Mouse (Mus musculus): ENCODE results near the gene Galr2.

Galr2 gene

DNA sequence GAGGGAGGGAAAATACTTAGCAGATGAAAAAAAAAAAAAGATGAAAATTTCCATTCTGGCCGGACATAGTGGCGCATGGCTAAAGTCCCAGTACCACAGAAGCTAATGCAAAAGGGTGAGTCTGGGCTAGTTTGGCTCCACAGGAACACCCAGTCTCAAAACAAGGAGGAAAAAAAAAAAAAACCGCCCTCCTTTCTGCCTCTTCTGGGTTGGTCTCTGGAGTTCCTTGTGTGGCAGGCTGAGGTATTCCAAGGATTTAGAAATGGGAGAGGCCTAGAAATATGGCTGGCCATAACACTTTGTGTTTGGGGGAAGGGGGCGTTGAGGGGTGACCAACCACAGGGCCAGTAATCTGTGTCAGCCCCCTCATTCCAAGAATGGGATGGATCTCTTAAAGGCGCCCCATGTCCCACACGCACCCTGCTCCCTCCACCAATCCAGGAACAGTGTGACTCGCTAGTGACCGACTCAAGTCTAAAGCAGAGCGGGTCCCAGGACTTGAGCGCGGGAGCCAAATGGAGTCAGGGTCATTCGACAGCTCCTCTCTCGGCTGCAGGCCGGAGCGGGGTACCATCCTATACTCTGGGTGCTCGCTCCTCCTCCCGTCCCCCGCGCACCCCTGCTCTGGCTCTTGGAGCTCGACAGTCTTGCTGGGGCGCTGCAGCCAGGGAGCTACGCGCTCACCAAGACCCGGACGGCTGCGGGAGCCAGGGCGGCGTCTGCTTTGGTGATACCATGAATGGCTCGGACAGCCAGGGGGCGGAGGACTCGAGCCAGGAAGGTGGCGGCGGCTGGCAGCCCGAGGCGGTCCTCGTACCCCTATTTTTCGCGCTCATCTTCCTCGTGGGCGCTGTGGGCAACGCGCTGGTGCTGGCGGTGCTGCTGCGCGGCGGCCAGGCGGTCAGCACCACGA lies at the start of gene Galr2:
TSS of gene Galr2 (plus strand) at position 189 of the 913 bp plus-strand sequence.
- DNase-seq (ENCODE audit: low spot score): peak; percentile 32

DNA sequence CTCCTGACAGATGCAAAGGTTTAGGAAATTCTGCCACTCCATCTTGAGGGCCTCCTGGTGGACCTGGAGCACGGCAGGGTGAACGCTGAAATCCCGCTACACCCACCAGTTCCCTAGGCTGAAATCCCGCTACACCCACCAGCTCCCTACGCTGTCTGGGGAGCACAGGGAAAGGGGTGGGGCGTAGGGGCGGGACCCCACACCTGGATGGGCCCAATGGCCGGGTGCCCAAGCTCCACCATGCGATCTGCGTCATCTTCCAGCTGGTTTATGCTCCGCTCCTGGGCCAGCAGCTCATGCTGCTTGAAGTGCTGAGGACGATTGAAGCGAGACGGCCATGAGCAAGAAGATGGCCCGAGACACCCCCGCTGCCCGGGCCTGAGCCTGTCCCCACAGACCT lies 48.3 kb upstream of the Galr2 start:
- DNase-seq (ENCODE audit: low spot score): no peak

DNA sequence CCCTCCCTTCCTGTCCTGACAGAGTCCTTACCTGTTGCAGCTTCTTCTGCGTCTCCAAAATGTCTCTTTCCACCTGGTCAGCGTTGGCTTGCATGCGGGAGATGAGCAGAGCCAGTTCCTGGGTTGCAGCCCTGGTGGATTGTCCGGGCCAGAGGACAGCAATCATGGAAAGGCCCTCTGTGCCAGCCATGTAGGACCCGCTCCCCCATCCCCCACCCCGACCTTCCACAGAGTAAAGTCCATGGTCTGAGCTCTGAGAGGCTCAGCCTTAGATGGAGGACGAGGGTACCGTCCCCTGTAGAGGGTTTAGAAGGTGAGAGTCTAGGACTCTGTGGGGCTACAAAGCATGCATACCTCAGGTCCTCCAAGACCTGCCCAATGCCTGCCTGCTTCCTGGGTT lies 45.8 kb upstream of the Galr2 start:
- no peak for DNase-seq (ENCODE audit: low spot score)

DNA sequence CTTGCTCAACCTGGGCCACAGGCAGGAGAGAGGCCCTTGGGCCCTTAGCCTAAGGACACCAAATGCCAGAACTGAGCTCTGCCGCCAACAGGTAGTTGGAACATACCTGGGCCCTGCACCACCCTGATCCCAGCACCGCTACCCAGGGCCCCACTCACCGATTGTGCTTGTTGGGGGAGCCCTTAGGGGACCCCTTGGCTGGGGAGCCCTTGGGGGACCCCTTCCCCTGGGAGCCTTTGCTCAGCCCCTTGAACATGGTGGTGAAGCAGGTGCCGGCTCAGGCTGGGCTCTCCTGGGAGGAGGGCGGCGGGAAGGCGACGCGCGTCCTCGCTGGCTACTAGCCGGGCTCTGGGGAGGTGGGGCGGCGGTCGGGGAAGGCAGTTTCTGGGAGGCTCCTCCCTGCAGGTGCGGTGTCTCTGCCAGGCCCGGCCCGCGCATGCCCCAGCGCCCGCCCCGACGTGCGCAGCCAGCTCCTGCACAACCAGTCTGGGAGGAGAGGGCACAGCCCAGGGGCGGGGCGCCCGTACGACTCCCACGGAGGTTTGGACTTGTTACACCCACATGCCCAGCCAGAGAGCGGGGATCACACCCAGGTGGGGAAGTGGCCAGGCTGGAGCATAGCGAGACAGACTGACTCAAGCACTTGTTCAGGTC lies 42.9 kb upstream of the Galr2 start, which contains the start of gene Evpl:
TSS of gene Evpl (minus strand) at position 336 of the 654 bp plus-strand sequence.
- no peak for DNase-seq (ENCODE audit: low spot score)

DNA sequence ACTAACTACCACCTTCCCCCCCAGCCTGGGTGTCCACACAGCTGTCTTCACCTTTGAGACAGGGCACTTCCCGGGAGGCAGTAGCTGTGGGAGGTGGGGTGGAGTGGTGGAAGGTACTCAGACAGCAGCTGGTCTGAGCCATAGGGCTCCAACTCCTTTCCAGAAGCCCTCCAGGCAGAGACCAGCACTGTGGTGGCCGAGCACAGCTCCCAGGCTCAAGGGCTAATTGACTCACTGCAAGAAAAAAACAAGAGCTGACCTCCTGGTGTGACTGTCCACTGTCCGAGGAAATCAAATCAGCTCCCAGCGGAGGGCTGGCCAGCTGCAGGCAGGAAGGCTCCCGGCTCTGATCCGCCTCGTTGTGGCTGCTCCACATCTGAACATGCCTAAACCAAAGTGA lies 40.9 kb upstream of the Galr2 start:
- DNase-seq (ENCODE audit: low spot score): peak; percentile 58

DNA sequence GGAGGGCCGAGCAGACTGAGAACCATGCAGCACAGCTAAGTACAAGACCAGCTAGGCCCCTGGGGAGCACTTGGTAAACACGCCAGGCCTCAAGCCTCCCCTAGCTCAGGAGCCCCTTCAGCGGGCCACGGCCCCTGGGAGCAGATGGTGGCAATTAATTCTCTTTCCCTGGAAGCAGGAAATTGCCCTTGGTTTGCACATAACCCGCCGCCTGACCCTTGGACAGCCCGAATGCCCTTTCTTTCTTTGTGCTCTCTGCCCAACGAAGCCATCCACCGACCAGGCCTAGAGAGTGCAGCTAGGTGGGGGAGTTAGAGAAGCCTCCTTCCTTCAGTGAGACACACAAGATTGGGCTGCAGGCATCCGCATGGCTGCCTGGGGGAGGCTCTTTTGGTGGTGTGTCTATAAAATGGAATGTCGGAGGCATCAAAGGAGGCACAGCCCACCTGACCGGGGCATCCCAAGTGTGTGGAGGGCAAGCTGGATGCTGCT lies 38.9 kb upstream of the Galr2 start:
- peak; percentile 80 for DNase-seq (ENCODE audit: low spot score)

DNA sequence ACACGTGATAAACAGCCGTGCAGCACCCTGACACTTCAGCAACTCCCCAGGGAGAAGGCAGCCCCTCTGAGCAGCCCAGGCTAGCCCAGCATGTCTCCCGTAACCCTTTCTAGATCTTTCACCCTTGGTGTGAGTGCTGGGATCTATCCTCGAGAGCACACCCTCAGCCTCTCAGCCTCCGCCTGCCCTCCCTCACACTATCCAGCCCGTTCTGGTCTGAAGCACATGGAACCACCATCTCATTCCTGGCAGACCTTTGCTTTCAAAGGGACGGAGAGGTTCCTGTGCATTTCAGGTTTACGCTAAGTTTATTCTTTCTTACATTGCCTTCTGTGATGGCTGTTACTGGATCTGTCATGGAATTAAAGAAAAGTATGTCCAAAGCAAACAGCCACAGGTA lies 36.2 kb upstream of the Galr2 start:
- no peak for DNase-seq (ENCODE audit: low spot score)

DNA sequence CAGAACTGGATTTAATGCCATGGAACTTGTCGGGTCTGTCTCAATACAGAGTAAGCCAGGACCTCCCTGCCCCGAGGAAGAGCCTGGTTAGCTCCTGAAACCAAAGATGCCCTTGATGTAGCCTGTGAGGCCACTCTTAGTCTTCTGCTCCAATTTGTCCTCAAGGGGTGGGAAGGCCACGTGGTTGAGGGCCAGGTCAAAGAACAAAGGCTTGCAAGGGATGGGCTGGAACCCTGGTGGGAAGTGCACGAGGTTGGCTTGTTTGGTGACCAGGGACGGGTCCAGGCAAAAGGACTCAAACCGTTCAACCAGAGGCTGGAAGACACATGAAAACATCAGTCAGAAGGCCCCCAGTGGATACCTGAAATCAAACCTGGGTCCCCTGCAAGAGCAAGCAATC lies 35.1 kb upstream of the Galr2 start:
- no peak for DNase-seq (ENCODE audit: low spot score)

DNA sequence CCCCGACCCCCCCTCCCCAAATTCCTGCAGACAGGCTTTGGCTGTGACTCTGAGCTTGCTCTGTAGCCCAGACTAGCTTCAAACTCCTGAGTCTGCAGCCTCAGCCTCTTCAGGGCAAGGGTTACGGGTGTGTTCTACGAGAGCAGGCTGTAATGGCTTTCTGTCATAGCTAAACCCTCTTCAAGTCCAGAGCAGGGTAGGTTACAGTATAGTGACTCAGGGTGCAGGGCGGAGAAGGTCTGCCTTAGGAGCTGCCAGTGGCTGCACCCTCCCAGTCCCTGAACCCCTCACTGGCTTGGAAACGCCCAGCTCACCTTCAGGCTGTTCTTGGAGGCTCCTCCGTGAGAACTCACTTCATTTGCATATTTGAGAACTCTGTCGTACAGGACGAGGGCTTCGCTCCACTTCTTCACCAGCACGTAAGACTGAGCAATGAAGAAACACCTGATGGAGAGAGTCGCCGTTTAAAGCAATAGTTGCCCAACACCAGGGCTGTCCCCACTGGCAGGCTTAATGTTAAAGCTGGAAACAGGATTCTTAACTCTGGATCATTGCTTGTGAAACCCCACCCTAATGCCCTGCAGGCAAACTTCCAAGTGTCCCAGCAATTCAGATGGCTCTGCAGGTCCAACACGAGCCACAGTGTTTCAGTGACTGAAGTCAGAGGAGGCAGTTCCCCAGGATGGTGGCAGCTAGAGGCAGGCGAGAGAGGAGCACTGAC lies 33.1 kb upstream of the Galr2 start:
- DNase-seq (ENCODE audit: low spot score): no peak

DNA sequence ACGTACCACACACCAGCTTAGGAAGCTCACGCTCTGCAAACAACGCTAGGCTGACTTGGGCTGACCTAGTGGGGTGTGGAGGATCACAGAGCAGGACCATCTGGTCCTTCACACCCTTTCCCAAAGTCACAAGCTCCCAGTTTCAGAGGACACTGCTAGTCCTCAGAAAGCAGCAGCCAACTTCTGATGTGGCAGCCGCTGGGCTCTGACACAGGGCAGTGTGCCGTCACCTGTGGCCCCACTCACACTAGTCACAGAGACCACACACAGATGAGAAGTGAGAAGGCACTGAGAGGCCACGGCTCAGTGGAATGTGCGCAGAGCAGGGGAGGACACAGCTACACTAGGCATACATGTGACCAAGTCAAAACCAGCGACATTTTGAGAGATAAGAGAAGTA lies 29.8 kb upstream of the Galr2 start:
- no peak for DNase-seq (ENCODE audit: low spot score)

DNA sequence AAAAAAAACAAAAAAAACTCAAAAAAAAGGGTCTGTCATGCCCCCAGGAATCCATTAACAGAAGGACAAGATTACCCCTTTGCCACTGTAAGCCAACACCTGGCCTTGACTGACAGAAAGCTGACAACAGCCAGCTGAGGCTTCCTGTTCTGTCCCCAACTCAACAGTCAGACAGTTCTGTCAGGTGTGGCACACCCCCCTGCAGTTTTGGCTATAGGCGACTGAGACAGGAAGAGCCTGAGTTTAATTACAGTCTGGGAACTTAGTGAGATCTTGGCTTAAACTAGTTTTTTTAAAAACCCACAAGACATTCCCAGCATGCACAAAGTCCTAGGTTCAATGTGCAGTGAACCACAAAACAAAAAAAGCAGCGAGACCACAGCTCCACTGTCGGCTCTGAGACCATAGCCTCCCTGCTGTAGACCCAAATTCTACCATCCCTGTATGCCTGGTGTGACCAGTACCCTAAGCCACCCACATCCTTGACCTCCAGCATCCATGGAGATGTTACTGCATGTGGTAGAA lies 27.6 kb upstream of the Galr2 start:
- no peak for DNase-seq (ENCODE audit: low spot score)

DNA sequence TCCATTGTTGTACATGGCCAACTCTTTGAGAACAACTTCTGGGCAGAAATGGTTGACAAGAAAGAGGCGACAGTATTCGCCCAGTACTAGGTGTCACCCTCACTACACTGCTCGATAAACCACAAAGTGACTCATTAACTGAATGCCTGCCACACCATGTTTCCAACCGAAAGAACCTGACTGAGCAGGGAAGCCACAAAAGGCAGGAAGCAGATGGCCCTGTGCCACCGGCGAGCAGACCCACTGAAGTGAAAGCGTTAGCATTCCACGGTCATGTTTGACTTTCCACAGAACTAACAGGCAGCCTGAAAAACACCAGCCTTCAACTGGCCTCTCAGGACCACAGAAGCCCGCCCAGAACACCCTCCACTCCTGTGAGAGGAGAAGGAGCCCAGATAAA lies 26.1 kb upstream of the Galr2 start:
- no peak for DNase-seq (ENCODE audit: low spot score)

DNA sequence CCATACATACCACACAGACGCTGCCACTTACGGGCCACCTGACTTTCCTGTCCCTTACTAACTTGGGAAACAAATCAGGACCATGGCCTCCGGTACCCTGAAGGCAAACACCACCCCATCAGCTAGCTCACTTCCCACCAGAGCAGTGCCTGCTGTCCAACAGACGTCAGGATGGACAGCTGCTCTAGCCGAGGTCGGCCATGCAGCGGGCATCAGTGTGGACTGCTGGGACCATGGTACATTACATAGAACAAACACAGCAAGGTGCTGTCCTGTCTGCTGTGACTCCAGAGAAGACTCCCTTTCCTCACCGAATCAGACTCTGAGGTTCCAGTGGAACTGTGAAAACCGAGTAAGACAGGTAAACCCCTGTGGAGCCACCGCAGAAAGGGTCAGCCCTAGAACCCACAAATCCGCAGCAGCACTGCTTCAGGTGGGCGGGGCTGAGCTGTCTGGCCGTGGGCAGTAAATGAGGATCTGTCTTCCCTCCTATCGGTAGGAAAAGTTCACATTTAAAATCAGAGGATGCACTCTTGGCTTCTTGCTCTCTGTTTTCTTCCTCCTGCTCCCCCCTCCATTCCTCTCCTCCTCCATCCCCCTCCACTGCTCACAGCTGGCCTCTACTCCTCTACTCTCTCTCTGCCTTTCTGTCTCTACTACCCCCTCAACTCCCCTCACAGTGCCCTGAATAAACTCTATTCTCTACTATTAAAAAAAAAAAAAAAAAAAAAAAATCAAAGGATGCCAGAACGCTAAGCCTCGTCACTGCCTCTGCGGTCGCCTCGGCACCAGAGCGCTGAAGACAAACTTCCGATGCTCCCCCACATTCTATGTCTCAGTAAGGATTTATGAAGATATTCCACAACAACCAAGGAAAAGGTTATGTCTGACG lies 25.4 kb upstream of the Galr2 start:
- no peak for DNase-seq (ENCODE audit: low spot score)

DNA sequence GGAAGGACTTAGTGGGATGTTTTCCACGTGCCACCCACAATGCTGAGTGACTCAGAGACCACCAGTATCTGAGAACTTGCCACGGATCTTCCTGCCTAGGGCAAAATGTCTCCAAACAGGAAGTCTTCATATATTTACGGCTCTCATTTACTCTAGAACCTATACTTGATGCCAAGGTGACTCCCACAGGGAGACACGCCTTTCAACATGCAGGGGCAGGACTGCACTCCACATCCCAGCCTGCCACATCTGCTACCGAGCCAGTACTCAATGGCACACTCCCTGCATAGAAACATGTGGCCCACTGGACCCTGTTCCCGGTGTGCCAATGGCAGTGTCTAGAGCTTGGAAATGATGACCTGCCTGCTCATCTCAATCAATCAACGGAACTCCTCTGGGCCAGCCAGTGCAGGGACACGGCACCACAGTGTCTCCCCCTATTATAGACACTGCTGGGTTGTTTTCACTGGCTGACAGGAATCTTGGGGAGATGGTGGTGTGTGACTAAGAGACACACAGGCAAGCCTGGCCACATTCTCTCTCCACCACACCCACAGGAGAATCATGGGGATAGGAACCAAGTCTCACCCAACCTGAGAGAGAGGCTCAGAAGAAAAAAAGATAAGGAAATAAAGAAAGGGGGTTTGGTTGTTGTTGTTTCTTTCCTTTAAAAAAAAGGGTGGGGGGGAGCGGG lies 24.6 kb upstream of the Galr2 start:
- DNase-seq (ENCODE audit: low spot score): no peak

DNA sequence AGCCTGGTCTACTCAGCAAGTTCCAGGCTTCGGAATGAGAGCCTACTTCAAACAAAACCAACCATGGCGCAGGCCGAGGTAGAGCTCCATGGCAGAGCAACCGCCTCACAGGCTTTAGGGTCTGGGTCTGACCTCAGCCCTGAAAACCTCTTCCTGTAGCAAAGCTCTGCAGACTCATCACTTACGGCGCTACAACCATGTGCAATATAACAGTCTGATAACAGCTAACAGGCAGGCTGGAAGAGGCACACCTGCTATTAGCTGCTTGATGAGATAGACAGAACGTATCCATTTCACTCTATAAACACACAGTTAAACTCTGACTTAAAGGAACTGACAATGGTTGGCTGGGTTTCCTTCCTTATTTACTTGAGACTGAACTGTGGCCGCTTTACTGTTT lies 21.3 kb upstream of the Galr2 start:
- no peak for DNase-seq (ENCODE audit: low spot score)

DNA sequence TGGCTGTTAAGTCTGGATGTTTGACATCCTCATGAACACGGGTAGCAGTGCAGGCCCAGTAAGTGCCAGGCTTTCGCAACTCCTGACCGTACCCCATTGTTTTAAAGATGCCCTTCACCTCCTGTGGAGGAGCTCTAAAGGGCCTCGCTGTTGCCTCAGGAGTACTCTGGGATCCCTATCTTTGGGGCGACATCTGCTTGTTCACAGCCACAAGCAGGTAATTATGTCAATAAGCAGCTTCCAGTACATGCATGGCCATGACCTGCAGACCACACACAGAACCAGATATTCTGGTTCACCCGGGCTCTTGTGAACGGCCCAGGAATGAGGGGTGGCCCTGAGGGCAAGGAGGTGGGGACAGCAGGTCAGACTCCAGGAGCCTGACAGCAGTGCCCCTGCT lies 20.5 kb upstream of the Galr2 start:
- DNase-seq (ENCODE audit: low spot score): no peak

DNA sequence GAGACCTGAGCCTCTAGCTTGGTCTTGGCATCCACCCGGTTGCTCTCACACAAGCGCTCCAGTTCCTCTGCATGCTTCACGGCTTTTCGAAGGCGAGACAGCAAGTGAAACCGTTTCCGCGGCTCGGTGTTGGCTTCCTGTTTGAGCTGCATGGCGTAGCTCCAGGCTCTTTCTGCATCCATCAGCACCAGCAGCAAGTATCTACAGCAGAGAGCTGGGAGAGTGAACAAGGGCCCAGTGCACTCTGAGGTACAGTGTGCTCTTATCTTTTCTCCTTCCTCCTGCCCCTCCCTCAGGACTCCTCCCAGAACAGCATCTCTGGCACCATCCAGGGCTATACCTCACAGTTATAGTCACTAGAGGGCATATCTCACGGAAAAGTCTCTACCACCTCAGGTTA lies 15.4 kb upstream of the Galr2 start:
- DNase-seq (ENCODE audit: low spot score): no peak

DNA sequence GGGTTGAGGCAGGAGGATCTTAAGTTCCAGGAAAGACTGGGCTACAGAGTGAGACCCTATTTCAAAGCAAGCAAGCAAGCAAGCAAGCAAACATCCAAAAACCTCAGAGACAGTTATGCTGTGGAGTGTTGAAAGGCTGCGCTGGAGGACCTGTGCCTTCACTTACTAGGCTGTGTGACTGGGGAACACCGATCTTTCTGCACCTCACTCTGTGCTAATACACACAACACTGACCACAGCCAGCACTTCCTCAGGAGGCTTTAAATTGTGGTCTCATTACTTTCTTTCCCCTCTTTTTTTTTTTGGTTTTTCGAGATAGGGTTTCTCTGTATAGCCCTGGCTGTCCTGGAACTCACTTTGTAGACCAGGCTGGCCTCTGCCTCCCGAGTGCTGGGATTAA lies 14.9 kb upstream of the Galr2 start:
- no peak for DNase-seq (ENCODE audit: low spot score)

DNA sequence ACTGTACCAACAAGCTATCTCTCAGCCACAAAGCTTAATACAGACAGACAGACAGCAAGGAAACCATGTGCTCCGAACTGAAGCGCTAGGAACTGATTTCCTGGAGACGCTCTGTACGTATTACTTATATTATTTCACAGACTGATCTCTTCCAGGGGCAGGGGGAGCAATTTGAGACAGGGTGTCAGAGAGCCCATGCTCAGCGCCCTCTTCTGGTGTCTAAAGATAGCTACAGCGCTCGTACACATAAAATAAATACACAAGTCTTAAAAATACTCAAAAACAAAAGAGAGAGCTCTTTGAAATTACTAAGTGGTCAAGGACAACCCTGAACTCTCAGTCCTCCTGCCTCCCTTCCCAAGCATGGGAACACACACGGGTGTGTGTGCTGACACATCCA lies 13.1 kb upstream of the Galr2 start:
- no peak for DNase-seq (ENCODE audit: low spot score)

DNA sequence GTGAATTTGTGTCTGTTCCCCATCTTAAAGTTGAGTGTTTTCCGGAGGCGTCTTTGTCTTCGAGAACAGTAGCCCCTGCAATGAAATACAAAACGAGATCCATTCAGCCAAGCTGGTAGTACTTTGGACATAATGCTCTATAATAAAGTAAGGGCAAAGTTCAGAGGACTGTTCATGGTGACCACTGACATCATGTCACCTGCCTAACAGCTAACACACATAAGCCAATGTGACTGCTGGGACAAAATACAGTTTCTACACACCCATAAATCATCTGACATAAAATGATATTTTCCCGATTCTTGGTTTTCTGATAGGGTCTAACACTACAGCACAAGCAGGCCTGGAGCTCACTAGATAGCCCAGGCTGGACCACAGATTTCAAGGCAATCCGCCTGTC lies 12.4 kb upstream of the Galr2 start:
- no peak for DNase-seq (ENCODE audit: low spot score)

DNA sequence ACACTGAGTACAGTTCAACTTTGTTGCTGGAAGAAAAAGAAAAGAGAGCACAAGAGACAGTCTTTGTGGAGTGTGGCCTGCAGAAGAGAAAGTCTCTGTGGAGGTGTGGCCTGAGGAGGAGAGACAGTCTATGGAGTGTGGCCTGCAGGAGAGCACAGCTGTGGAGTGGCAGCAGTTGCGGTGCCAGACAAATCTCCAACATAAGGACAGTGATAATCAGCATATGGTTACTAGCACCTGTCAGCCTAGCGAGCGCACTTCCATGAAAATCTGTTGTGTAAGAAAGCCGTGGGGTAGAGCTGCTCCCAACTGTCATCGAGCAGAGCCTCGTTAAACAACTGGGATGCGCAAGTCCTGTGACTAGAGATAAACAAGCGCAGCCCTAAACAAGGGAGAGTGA lies 11.2 kb upstream of the Galr2 start:
- DNase-seq (ENCODE audit: low spot score): no peak
